Mouse (Mus musculus) forebrain, postnatal 0 days (tissue): Measurements from ENCODE around the gene Wnt5b. TPM values are rescaled to one million over a fixed set of nuclear protein-coding genes. Genes with fewer than 3 reads are reported as not detected.

Source experiments
- ATAC-seq: fragments of 200-750 bp; cut with Nextera tagmentation; 2 replicates; pipeline ENCODE4 v1.8.0; 2017; ENCODE audit warnings: mild to moderate bottlenecking, moderate library complexity
- DNase-seq: peaks from one replicate; pipeline ENCODE4 v3.0.0-alpha.2; 2015
- H3K27ac ChIP-seq: fragments of 300-500 bp; sonication (generic); 2 replicates; pipeline ENCODE4 v1.5.1; 2014; ENCODE audit warnings: low read depth, mild to moderate bottlenecking, antibody characterized with exemption, low read length, moderate library complexity, mixed read lengths
- H3K27me3 ChIP-seq: fragments of 300-500 bp; sonication (generic); 2 replicates; pipeline ENCODE4 v1.6.1; 2014; ENCODE audit warnings: mild to moderate bottlenecking, low read length, mixed read lengths; ENCODE audit not compliant: insufficient read depth
- H3K36me3 ChIP-seq: fragments of 300-500 bp; sonication (generic); 2 replicates; pipeline ENCODE4 v1.6.1; 2014; ENCODE audit warnings: mild to moderate bottlenecking, moderate library complexity; ENCODE audit not compliant: insufficient read depth
- H3K4me1 ChIP-seq: fragments of 300-500 bp; sonication (generic); 2 replicates; pipeline ENCODE4 v1.6.1; 2014; ENCODE audit warnings: antibody characterized with exemption; ENCODE audit not compliant: insufficient read depth
- H3K4me2 ChIP-seq: fragments of 300-500 bp; sonication (generic); 2 replicates; pipeline ENCODE4 v1.6.1; 2014; ENCODE audit warnings: low read depth, mild to moderate bottlenecking, moderate library complexity
- H3K4me3 ChIP-seq: fragments of 300-500 bp; sonication (generic); 2 replicates; pipeline ENCODE4 v1.5.1; 2014; ENCODE audit warnings: low read depth, low read length, mixed read lengths
- H3K9ac ChIP-seq: fragments of 300-500 bp; sonication (generic); 2 replicates; pipeline ENCODE4 v1.6.1; 2014; ENCODE audit warnings: mild to moderate bottlenecking
- H3K9me3 ChIP-seq: fragments of 300-500 bp; sonication (generic); 2 replicates; pipeline ENCODE4 v1.6.1; 2016; ENCODE audit warnings: low read length
- CTCF ChIP-seq: sonication (generic); IDR thresholded peaks from 2 replicates; pipeline ENCODE4 v1.5.1; 2016; ENCODE audit warnings: antibody characterized with exemption, control low read depth, low read depth
- WGBS: fragments of 180-500 bp; shearing (Covaris S2); extraction: QIAGEN DNeasy Blood & Tissue Kit; methylation state at CpG from one replicate; pipeline ENCODE4 v1.1.7; 2014; 5-methylcytosine and 5-hydroxymethylcytosine counted together
- polyA plus RNA-seq: library from polyadenylated mRNA; unstranded; fragments of >200 nt; fragmentation: Nextera tagmentation; extraction: Ambion mirVana; gene quantifications from 2 replicates; pipeline ENCODE4 v1.2.1, GENCODE M21; 2015
- total RNA-seq: library from RNA; depleted of rRNA; stranded (reverse); fragments of >200 nt; gene quantifications from 2 replicates; pipeline ENCODE4 v1.2.3, GENCODE M21; 2014

Gene Wnt5b
- total and polyA plus RNA-seq, 2 experiments from 2014 or later: 2.2 to 3.1 TPM

GRCm38 (mm10) chr6:119500086-119500485, 44.1 kb downstream of the Wnt5b start:
- no peak for TF ChIP-seq CTCF
- H3K27me3 ChIP-seq: no peaks in the 10 kb centered on the region

GRCm38 (mm10) chr6:119499271-119499670, 44.9 kb downstream of the Wnt5b start:
- Histone ChIP-seq H3K27ac (no peak overlapping the region), H3K9ac (no peak overlapping the region), H3K27me3 (no peaks in the 10 kb centered on the region), H3K4me1 (no peaks in the 10 kb centered on the region), H3K36me3 (no peaks in the 10 kb centered on the region), H3K4me3 (no peak overlapping the region), H3K4me2 (no peak overlapping the region), H3K9me3 (no peaks in the 10 kb centered on the region)
- 23% methylated on average over 5 of the region's 5 CpGs for WGBS
- no peak for TF ChIP-seq CTCF
- no peak for DNase-seq
- ATAC-seq: peak; percentile 66

More at GRCm38 (mm10) chr6:119500086-119500485, 44.1 kb downstream of the Wnt5b start:
- no peaks in the 10 kb centered on the region for H3K9me3 ChIP-seq
- no peak overlapping the region for H3K4me3 ChIP-seq
- WGBS: 64% methylated on average over 5 of the region's 5 CpGs
- H3K4me1 ChIP-seq: no peaks in the 10 kb centered on the region
- ATAC-seq: no peak
- H3K9ac ChIP-seq: no peak overlapping the region
- no peaks in the 10 kb centered on the region for H3K36me3 ChIP-seq
- DNase-seq: no peak
- no peak overlapping the region for H3K4me2 ChIP-seq
- H3K27ac ChIP-seq: no peak overlapping the region

DNA sequence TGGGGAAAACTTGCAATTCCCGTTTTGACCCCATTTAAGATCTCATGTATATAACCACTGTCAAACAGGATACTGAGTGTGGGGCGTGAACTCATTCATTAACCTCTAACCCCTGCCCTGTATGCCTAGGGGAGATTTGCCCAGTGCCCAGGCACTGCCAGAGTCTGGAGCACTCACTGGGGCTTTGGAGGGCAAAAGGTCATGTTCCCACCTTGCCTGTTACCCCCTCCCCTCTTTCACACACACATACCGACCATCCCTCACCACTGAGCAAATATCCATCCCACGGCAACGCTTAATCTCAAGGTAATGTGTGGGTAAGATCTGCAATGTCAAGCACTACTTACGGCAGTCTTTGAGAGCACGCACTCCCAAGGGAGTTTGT, 51.5 kb downstream of the Wnt5b start:
- Histone ChIP-seq H3K9ac (no peak overlapping the region), H3K9me3 (no peaks in the 10 kb centered on the region), H3K4me1 (peaks cover 13% of the 10 kb centered on the region; the same call in 1 of the 2 replicates), H3K4me3 (no peak overlapping the region), H3K27ac (no peak overlapping the region), H3K27me3 (no peaks in the 10 kb centered on the region), H3K4me2 (no peak overlapping the region), H3K36me3 (no peaks in the 10 kb centered on the region)
- DNase-seq (no peak), ATAC-seq (no peak)
- 19% methylated on average over 7 of the region's 7 CpGs for WGBS
- no peak for TF ChIP-seq CTCF

DNA sequence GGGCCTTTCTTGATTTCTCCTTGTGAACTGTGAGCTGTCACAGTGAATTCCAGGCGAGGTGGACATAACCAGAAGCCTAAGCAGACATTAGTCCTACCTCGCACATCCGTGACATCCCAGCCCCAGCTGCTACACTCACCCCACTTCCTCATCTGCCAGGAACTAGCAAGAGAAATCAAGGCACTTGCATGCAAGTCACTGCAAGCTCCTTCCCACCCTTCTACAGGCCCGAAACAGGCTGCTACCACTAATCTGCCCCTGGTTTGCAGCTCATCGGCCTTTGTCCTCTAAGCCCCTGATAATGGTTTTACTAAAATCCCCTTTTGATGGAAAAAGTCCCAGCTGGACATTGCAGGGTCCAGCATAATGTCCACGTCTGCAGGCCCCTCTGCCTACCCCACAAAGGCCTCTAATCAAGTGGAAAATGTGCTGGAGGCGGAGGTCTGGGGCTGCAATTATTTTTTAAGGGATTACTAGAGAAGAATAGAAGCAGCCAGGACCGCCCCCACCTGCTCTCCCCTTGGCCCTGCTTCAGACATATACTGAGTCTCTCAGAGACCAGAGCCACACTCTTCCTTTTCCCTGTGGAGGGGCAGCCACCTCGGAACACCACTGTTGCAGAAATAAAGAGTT, 52.0 kb downstream of the Wnt5b start:
- TF ChIP-seq CTCF: no peak
- Histone ChIP-seq H3K4me3 (no peak overlapping the region), H3K27me3 (no peaks in the 10 kb centered on the region), H3K4me1 (peaks cover 13% of the 10 kb centered on the region; the same call in 1 of the 2 replicates), H3K36me3 (no peaks in the 10 kb centered on the region), H3K4me2 (no peak overlapping the region), H3K9ac (no peak overlapping the region), H3K9me3 (no peaks in the 10 kb centered on the region), H3K27ac (no peak overlapping the region)
- DNase-seq (no peak), ATAC-seq (no peak)
- WGBS: 38% methylated on average over 9 of the region's 9 CpGs

DNA sequence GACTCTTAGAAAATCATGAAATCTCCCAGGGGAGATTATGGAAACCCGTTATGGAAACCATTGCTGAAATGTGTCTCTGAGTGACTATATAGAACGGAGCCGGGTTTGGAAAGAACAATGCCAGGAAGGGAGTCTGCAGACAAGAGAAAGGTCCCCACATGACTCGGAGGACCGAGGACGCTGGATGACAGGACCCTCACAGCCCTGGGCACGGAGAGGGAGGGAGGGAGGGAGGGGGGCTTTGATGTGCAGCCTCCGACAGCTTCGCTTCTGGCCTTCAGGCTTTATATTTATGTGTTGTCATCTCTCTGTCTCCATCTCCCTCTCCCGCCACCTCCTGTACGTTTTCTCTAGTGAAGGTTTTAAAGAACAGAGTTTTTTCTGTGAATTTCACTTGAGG, 53.1 kb downstream of the Wnt5b start:
- H3K27me3 ChIP-seq: no peaks in the 10 kb centered on the region
- peaks cover 13% of the 10 kb centered on the region; the same call in 1 of the 2 replicates for H3K4me1 ChIP-seq
- no peak overlapping the region for H3K9ac ChIP-seq
- peak overlapping the region; percentile 30 for H3K4me2 ChIP-seq
- no peak overlapping the region for H3K4me3 ChIP-seq
- H3K36me3 ChIP-seq: no peaks in the 10 kb centered on the region
- ATAC-seq (no peak), DNase-seq (no peak)
- no peak for TF ChIP-seq CTCF
- H3K27ac ChIP-seq: no peak overlapping the region
- no peaks in the 10 kb centered on the region for H3K9me3 ChIP-seq
- 22% methylated on average over 11 of the region's 11 CpGs for WGBS

- no peak for ATAC-seq
- 1% methylated on average over 11 of the region's 11 CpGs for WGBS
These were observed 53.6 kb downstream of the Wnt5b start for GRCm38 (mm10) chr6:119490549-119490948.

GRCm38 (mm10) chr6:119489765-119490164, 54.4 kb downstream of the Wnt5b start:
- ATAC-seq: peak; percentile 76
- 5% methylated on average over 5 of the region's 5 CpGs for WGBS
- peaks cover 13% of the 10 kb centered on the region; the same call in 1 of the 2 replicates for H3K4me1 ChIP-seq

More at GRCm38 (mm10) chr6:119490549-119490948, 53.6 kb downstream of the Wnt5b start:
- H3K9me3 ChIP-seq: no peaks in the 10 kb centered on the region
- no peaks in the 10 kb centered on the region for H3K36me3 ChIP-seq
- H3K4me2 ChIP-seq: peak overlapping the region; percentile 30
- no peaks in the 10 kb centered on the region for H3K27me3 ChIP-seq
- no peak for DNase-seq
- no peak for TF ChIP-seq CTCF
- no peak overlapping the region for H3K4me3 ChIP-seq
- no peak overlapping the region for H3K27ac ChIP-seq
- H3K4me1 ChIP-seq: peaks cover 13% of the 10 kb centered on the region; the same call in 1 of the 2 replicates
- no peak overlapping the region for H3K9ac ChIP-seq

More at GRCm38 (mm10) chr6:119489765-119490164, 54.4 kb downstream of the Wnt5b start:
- TF ChIP-seq CTCF: peak; percentile 87
- DNase-seq: peak; percentile 93
- Histone ChIP-seq H3K27me3 (no peaks in the 10 kb centered on the region), H3K4me2 (peak overlapping the region; percentile 15; the same call in 1 of the 2 replicates), H3K36me3 (peaks cover under 1% of the 10 kb centered on the region; the same call in 1 of the 2 replicates), H3K9ac (no peak overlapping the region), H3K4me3 (no peak overlapping the region), H3K27ac (no peak overlapping the region), H3K9me3 (no peaks in the 10 kb centered on the region)
